Mouse (Mus musculus): ENCODE results near the gene Cldn20. TPM values are rescaled to one million over a fixed set of nuclear protein-coding genes. Genes with fewer than 3 reads are reported as not detected.

Gene Cldn20
- polyA plus RNA-seq (2015; fragmentation: Nextera tagmentation; extraction: Ambion mirVana) = 0.40 TPM in 1 of 2 replicates, not detected in the other

GRCm38 (mm10) chr17:3532254-3532653 lies at the start of gene Cldn20:
Cldn20 (plus strand) TSS chr17:3532554.
- Histone ChIP-seq H3K4me2 (no peak within 1 kb of the TSS), H3K4me1 (replicated peaks) (no peaks in the 10 kb centered on the region), H3K36me3 (no peaks in the 10 kb centered on the region), H3K27me3 (no peaks in the 10 kb centered on the region), H3K9me3 (no peaks in the 10 kb centered on the region), H3K27ac (replicated peaks) (no peak within 1 kb of the TSS), H3K9ac (no peak within 1 kb of the TSS), H3K4me3 (no peak within 1 kb of the TSS)
- no peak for ATAC-seq (ENCODE audit: low FRiP score, low read depth)
- WGBS = 92% methylated on average over 4 of the region's 4 CpGs

- 86% methylated on average over 8 of the region's 8 CpGs for WGBS
- H3K9ac ChIP-seq = no peak overlapping the region
- no peak overlapping the region for H3K4me2 ChIP-seq
- H3K27ac ChIP-seq (replicated peaks) = no peak overlapping the region
- no peaks in the 10 kb centered on the region for H3K36me3 ChIP-seq
- H3K27me3 ChIP-seq = no peaks in the 10 kb centered on the region
- H3K9me3 ChIP-seq = no peaks in the 10 kb centered on the region
- H3K4me1 ChIP-seq (replicated peaks) = no peaks in the 10 kb centered on the region
- no peak for ATAC-seq (ENCODE audit: low FRiP score, low read depth)
- H3K4me3 ChIP-seq = no peak overlapping the region
Observed at GRCm38 (mm10) chr17:3483091-3483490, 49.3 kb upstream of the Cldn20 start.

- Histone ChIP-seq H3K4me2 (no peak overlapping the region), H3K36me3 (no peaks in the 10 kb centered on the region), H3K27me3 (no peaks in the 10 kb centered on the region), H3K4me1 (replicated peaks) (no peaks in the 10 kb centered on the region), H3K4me3 (no peak overlapping the region), H3K9me3 (no peaks in the 10 kb centered on the region), H3K27ac (replicated peaks) (no peak overlapping the region), H3K9ac (no peak overlapping the region)
- no peak for ATAC-seq (ENCODE audit: low FRiP score, low read depth)
- WGBS = 72% methylated on average over 7 of the region's 7 CpGs
Observed at GRCm38 (mm10) chr17:3485851-3486250, 46.5 kb upstream of the Cldn20 start.

DNA sequence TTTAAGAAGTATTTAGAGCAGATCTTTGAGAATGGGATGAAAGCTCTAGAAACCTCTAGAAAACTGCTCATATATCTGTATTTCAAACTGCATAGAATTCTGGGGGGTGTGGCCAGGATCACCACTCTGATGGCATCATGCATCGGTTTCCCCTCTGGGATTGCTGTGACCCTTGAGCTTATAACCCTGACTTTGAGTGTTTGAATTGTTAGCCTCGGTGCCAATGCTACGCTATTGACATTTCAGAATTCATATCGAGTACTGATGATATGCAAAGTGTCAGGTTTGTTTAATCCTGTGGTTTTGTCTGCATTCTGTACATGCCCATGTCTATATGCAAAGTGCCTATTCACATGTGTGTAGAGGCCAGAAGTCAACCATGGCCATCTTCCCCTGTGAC lies 45.1 kb upstream of the Cldn20 start:
- no peaks in the 10 kb centered on the region for H3K36me3 ChIP-seq
- no peak for ATAC-seq (ENCODE audit: low FRiP score, low read depth)
- no peaks in the 10 kb centered on the region for H3K9me3 ChIP-seq
- no peak overlapping the region for H3K9ac ChIP-seq
- no peaks in the 10 kb centered on the region for H3K27me3 ChIP-seq
- H3K4me2 ChIP-seq = no peak overlapping the region
- 94% methylated on average over 4 of the region's 4 CpGs for WGBS
- H3K4me1 ChIP-seq (replicated peaks) = no peaks in the 10 kb centered on the region
- no peak overlapping the region for H3K4me3 ChIP-seq
- no peak overlapping the region for H3K27ac ChIP-seq (replicated peaks)

DNA sequence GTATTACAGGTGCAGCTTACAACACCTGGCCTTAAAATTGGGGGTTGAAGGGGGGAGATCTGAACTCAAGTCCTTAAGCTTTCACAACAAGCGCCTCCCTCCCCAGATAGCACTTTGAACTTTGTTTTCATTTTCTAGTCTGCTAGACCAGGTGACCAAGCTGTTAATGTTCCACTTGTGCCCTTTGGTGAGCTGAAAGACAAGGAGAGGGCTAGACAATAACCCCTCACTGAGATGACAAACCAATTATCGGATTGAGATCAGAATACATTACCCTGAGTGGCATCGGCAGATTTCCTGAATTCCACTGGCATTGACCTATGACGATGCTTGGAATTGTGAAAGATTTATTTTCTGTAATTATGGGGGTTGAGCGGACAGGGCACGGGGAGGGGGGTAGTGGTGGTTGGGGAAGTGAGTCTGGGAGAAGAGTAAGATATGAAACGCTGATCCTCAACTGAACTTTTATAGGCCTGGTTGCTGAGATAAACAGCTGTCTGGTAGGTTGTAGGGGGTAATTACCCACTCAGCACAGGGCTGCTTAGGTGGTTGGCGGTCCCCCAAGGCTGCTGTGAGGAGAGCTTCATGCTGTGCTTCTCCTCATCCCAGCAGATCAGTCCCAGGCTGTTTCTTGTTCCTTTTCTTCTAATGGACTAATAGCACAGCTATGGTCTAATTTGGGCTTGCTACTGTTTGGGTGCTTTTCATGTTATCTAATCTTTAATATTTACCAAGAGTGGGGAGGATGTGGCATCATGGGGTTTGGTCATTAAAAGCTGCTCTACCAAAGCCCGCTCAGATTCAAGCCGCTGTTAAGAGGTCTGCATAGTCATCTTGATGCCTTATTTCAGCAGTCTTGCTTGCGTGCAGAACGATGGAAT lies 44.4 kb upstream of the Cldn20 start:
- Histone ChIP-seq H3K9ac (no peak overlapping the region), H3K9me3 (no peaks in the 10 kb centered on the region), H3K4me2 (no peak overlapping the region), H3K27ac (replicated peaks) (no peak overlapping the region), H3K27me3 (no peaks in the 10 kb centered on the region), H3K4me3 (no peak overlapping the region), H3K4me1 (replicated peaks) (no peaks in the 10 kb centered on the region), H3K36me3 (no peaks in the 10 kb centered on the region)
- no peak for ATAC-seq (ENCODE audit: low FRiP score, low read depth)
- 75% methylated on average over 12 of the region's 12 CpGs for WGBS

DNA sequence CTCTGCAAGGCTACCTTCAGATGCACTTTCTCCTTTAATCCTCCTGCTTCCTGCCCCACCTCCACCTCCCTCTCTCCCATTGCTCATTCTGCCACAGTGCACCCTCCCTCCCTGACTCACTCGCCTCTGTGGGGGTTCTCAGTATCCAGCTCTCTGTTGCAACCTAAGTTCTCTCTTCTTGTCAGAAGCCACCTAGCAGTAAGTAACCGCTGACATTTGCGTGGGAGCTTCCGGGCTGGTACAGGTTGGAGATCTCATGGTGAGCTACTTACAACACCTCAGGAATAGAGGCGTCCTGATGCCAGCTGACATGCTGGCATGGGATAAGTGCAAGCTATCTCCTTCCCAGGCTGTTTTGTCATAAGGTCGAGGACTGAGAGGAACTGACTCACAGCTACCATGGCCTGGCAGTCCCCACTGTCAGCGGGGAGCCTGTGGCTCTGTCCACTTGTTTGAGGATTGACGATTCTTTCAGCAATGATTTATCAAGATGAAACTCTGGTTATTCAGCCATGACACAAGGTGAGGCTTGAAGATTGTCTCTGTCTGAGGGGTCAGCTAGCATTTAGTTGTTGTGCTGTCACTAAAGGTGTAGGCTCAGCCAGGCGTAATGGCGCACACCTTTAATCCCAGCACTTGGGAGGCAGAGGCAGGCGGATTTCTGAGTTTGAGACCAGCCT lies 42.0 kb upstream of the Cldn20 start:
- H3K27ac ChIP-seq (replicated peaks) = no peak overlapping the region
- H3K4me1 ChIP-seq (replicated peaks) = no peaks in the 10 kb centered on the region
- no peak overlapping the region for H3K4me2 ChIP-seq
- 81% methylated on average over 11 of the region's 11 CpGs for WGBS
- no peak overlapping the region for H3K9ac ChIP-seq
- H3K4me3 ChIP-seq = no peak overlapping the region
- H3K36me3 ChIP-seq = no peaks in the 10 kb centered on the region
- no peaks in the 10 kb centered on the region for H3K27me3 ChIP-seq
- H3K9me3 ChIP-seq = no peaks in the 10 kb centered on the region
- ATAC-seq (ENCODE audit: low FRiP score, low read depth) = no peak

DNA sequence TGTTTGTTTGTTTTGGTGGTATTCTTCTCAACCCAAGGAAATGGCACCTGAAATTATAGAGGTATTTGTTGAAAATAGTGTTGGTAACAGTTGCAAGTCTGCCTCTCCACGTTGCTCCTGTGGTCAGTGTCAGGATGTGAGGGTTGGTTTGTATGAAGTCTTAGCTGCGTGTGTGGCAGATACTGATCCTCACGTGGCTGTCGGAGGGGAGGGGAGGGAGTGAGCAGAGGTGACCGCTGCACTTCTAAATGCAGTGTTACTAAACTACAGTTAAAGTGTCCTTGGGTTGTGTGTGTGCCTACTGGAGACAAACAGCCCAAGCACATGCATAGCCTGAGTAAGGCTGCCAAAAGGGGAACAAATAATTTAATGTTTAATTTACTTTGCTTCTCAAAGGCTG lies 41.3 kb upstream of the Cldn20 start:
- Histone ChIP-seq H3K27me3 (no peaks in the 10 kb centered on the region), H3K9me3 (no peaks in the 10 kb centered on the region), H3K9ac (no peak overlapping the region), H3K4me3 (no peak overlapping the region), H3K4me1 (replicated peaks) (no peaks in the 10 kb centered on the region), H3K27ac (replicated peaks) (no peak overlapping the region), H3K36me3 (no peaks in the 10 kb centered on the region), H3K4me2 (no peak overlapping the region)
- 74% methylated on average over 5 of the region's 5 CpGs for WGBS
- ATAC-seq (ENCODE audit: low FRiP score, low read depth) = no peak

DNA sequence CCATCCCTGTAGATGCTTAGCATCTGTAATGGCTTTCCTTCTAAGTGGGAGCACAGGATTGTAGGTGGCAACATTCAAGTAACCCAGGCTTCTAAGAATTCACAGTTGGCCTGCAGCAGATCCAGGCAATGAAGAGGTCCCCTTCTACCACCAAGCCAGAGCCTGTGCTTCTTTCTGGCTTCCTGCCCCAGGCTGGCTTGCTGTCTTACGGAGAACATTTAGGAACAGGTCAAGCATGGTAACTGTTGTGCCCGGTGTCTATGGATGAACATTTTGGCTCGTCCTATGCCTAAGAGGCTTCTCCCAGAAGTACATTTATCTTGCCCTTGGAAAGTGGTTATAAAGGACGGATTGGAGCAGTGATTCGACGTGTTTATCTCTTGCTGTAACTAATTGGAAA lies 40.7 kb upstream of the Cldn20 start:
- H3K36me3 ChIP-seq = no peaks in the 10 kb centered on the region
- no peak overlapping the region for H3K4me3 ChIP-seq
- no peaks in the 10 kb centered on the region for H3K4me1 ChIP-seq (replicated peaks)
- no peak overlapping the region for H3K9ac ChIP-seq
- 78% methylated on average over 6 of the region's 6 CpGs for WGBS
- no peak overlapping the region for H3K27ac ChIP-seq (replicated peaks)
- H3K27me3 ChIP-seq = no peaks in the 10 kb centered on the region
- no peak for ATAC-seq (ENCODE audit: low FRiP score, low read depth)
- no peak overlapping the region for H3K4me2 ChIP-seq
- no peaks in the 10 kb centered on the region for H3K9me3 ChIP-seq

DNA sequence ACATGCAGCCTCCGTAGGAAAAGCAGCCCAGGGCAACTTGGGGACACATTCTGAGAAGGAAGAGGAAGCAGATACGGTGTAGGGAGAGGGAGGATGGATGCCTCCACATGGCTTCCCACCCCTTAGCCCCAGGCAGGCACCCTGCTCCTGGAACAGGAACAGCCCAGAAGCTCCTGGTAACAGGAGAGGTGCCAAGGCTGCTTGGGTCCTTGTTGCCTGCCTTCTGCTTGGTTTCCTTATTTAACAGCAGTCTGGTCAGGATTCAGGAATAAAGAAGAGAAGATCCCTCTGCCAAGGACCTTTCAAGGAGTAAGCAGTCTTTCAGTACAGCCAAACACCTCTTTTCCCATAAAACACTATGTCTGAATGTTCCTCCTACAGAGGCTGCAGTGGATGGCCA lies 36.8 kb upstream of the Cldn20 start:
- no peaks in the 10 kb centered on the region for H3K36me3 ChIP-seq
- no peak for ATAC-seq (ENCODE audit: low FRiP score, low read depth)
- 77% methylated on average over 2 of the region's 2 CpGs for WGBS

DNA sequence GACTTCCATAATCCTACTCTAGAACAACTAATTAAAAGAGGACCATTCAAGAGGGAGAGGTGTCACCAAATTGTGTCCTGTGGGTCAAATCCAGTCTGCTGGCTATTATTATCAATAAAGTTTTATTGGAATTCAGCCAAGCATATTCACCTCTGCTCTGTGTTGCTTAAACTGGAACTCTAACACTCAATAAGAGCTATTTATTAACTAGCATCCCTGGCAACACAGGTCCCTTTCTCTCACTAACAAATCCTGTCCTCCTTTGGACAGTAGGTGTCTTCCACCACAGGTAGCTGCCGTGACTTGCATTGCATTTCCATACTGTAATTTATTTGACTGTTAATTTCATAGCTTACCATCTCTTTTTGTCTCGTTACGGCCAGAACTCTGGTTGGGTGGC lies 36.3 kb upstream of the Cldn20 start:
- Histone ChIP-seq H3K4me2 (no peak overlapping the region), H3K36me3 (no peaks in the 10 kb centered on the region), H3K9me3 (no peaks in the 10 kb centered on the region), H3K9ac (no peak overlapping the region), H3K27ac (replicated peaks) (no peak overlapping the region), H3K4me3 (no peak overlapping the region), H3K27me3 (no peaks in the 10 kb centered on the region), H3K4me1 (replicated peaks) (no peaks in the 10 kb centered on the region)
- no peak for ATAC-seq (ENCODE audit: low FRiP score, low read depth)
- 89% methylated on average over 3 of the region's 3 CpGs for WGBS

More for the DNA sequence above, 36.8 kb upstream of the Cldn20 start:
- Histone ChIP-seq H3K4me1 (replicated peaks) (no peaks in the 10 kb centered on the region), H3K4me2 (no peak overlapping the region), H3K27ac (replicated peaks) (no peak overlapping the region), H3K27me3 (no peaks in the 10 kb centered on the region), H3K9ac (no peak overlapping the region), H3K9me3 (no peaks in the 10 kb centered on the region), H3K4me3 (no peak overlapping the region)

GRCm38 (mm10) chr17:3498086-3498485 lies 34.3 kb upstream of the Cldn20 start:
- no peak overlapping the region for H3K27ac ChIP-seq (replicated peaks)
- H3K4me2 ChIP-seq = no peak overlapping the region
- no peak overlapping the region for H3K9ac ChIP-seq
- no peaks in the 10 kb centered on the region for H3K4me1 ChIP-seq (replicated peaks)
- no peak for ATAC-seq (ENCODE audit: low FRiP score, low read depth)
- H3K27me3 ChIP-seq = no peaks in the 10 kb centered on the region
- H3K9me3 ChIP-seq = no peaks in the 10 kb centered on the region
- WGBS = 20% methylated on average over 3 of the region's 3 CpGs
- H3K4me3 ChIP-seq = no peak overlapping the region
- H3K36me3 ChIP-seq = no peaks in the 10 kb centered on the region

DNA sequence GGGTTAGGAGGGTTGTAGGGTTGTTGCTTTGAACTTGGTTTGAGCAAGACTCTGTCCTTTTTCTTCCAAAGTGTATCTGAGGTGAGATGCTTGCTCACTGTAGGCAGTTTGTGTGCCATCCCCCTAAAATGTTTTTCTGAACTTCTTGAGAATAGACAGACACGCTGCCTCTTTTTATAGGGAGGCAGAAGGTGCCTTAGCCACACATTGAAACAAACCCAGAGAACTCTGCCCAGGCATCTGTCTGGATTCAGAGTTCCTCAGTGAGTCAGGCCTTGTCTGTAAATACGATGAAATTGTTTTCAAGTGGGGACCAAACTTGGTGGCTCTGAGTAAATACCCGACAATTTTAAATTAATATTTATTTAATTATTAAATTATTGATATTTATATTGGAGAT lies 33.8 kb upstream of the Cldn20 start:
- no peaks in the 10 kb centered on the region for H3K36me3 ChIP-seq
- H3K4me3 ChIP-seq = no peak overlapping the region
- H3K4me1 ChIP-seq (replicated peaks) = no peaks in the 10 kb centered on the region
- H3K4me2 ChIP-seq = no peak overlapping the region
- 92% methylated on average over 3 of the region's 3 CpGs for WGBS
- H3K9ac ChIP-seq = no peak overlapping the region
- H3K9me3 ChIP-seq = no peaks in the 10 kb centered on the region
- H3K27me3 ChIP-seq = no peaks in the 10 kb centered on the region
- no peak overlapping the region for H3K27ac ChIP-seq (replicated peaks)
- no peak for ATAC-seq (ENCODE audit: low FRiP score, low read depth)
